Mouse (Mus musculus) lung, embryonic 15.5 days (tissue): ENCODE measurements around the gene Pex13. TPM values are rescaled to one million over a fixed set of nuclear protein-coding genes. Genes with fewer than 3 reads are reported as not detected.
A peak's percentile ranks its signal among the peaks of the same experiment; 100 is the strongest.

ENCODE experiments used
- ATAC-seq: fragments of 200-750 bp; cut with Nextera tagmentation; 2 replicates; pipeline ENCODE4 v1.8.0; 2017; ENCODE audit warnings: moderate number of reproducible peaks, borderline replicate concordance; ENCODE audit not compliant: low FRiP score, low TSS enrichment; ENCODE audit errors: extremely low read depth
- H3K27ac ChIP-seq: fragments of 300-500 bp; sonication (generic); 2 replicates; pipeline ENCODE4 v1.5.1; 2015; ENCODE audit warnings: moderate library complexity, mild to moderate bottlenecking, inconsistent platforms
- H3K27me3 ChIP-seq: fragments of 300-500 bp; sonication (generic); 2 replicates; pipeline ENCODE4 v1.6.1; 2015; ENCODE audit warnings: inconsistent platforms
- H3K36me3 ChIP-seq: fragments of 300-500 bp; sonication (generic); 2 replicates; pipeline ENCODE4 v1.6.1; 2015; ENCODE audit warnings: inconsistent platforms
- H3K4me1 ChIP-seq: fragments of 300-500 bp; sonication (generic); 2 replicates; pipeline ENCODE4 v1.6.1; 2015; ENCODE audit warnings: inconsistent platforms
- H3K4me2 ChIP-seq: fragments of 300-500 bp; sonication (generic); 2 replicates; pipeline ENCODE4 v1.6.1; 2015; ENCODE audit warnings: inconsistent platforms, mild to moderate bottlenecking, moderate library complexity
- H3K4me3 ChIP-seq: fragments of 300-500 bp; sonication (generic); 2 replicates; pipeline ENCODE4 v1.5.1; 2015; ENCODE audit warnings: mild to moderate bottlenecking, inconsistent platforms
- H3K9ac ChIP-seq: fragments of 300-500 bp; sonication (generic); 2 replicates; pipeline ENCODE4 v1.6.1; 2015; ENCODE audit warnings: inconsistent platforms
- H3K9me3 ChIP-seq: fragments of 300-500 bp; sonication (generic); 2 replicates; pipeline ENCODE4 v1.6.1; 2016; ENCODE audit warnings: inconsistent platforms
- WGBS: fragments of 180-500 bp; shearing (Covaris S2); methylation state at CpG from one replicate; pipeline ENCODE4 v1.1.7; 2015; 5-methylcytosine and 5-hydroxymethylcytosine counted together
- polyA plus RNA-seq: library from polyadenylated mRNA; unstranded; fragments of >200 nt; fragmentation: Nextera tagmentation; extraction: Ambion mirVana; gene quantifications from 2 replicates; pipeline ENCODE4 v1.2.1, GENCODE M21; 2015

Pex13 gene
- polyA plus RNA-seq: 26.7 and 33.3 TPM in 2 replicates

DNA sequence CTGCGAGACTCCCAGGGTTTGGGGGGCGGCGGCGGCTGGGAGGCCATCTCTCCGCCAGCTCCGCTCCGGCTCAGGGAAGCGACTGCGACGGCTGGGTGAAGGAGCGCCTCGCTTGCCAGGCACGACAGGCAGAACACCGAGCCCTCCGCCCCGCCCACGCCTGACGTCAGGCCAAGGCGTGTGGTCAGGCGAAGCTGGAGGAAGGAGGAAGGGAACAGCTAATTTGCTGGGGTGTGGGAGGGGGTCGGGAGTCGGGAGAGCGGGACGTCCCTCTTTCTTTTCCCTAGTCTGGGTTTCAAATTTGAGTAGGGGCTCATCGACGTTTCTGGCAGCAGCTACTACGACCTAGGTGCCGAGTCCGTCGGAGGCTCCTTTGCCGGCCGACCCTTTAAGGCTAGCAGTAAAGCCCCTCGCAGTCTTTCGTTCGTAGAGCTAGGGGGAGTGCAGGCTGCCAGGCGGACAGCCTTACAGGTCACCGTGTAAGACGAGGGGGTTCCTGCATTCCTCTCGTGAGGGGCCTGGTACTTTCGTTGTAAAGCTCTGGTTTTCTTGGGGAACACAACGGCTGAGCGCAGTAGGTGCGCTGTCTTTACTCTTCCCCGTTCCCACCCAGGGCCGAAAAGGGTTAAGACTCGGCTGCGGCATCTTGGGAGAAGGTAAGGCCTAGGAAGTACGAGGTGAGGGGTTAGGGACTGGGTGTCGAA, at the start of gene Pex13:
Pex13 (minus strand) TSS at position 162 of the 704 bp plus-strand sequence.
- peak within 1 kb of the TSS; percentile 72 for H3K4me2 ChIP-seq
- H3K36me3 ChIP-seq: no peaks in the 10 kb centered on the region
- ATAC-seq: peak; percentile 99
- peak within 1 kb of the TSS; percentile 97 for H3K27ac ChIP-seq
- no peaks in the 10 kb centered on the region for H3K27me3 ChIP-seq
- H3K4me3 ChIP-seq: peak within 1 kb of the TSS; percentile 95
- peak within 1 kb of the TSS; percentile 89 for H3K9ac ChIP-seq
- peaks cover 5% of the 10 kb centered on the region; the same call in 1 of the 2 replicates for H3K4me1 ChIP-seq
- no peaks in the 10 kb centered on the region for H3K9me3 ChIP-seq
- under 1% methylated on average over 49 of the region's 49 CpGs for WGBS

GRCm38 (mm10) chr11:23712299-23712698, 46.5 kb upstream of the Pex13 start:
- Histone ChIP-seq H3K9ac (no peak overlapping the region), H3K4me2 (no peak overlapping the region), H3K4me1 (no peaks in the 10 kb centered on the region), H3K27me3 (no peaks in the 10 kb centered on the region), H3K4me3 (no peak overlapping the region), H3K27ac (no peak overlapping the region), H3K36me3 (peaks cover 59% of the 10 kb centered on the region), H3K9me3 (no peaks in the 10 kb centered on the region)
- no peak for ATAC-seq
- WGBS: 83% methylated on average over 3 of the region's 3 CpGs

DNA sequence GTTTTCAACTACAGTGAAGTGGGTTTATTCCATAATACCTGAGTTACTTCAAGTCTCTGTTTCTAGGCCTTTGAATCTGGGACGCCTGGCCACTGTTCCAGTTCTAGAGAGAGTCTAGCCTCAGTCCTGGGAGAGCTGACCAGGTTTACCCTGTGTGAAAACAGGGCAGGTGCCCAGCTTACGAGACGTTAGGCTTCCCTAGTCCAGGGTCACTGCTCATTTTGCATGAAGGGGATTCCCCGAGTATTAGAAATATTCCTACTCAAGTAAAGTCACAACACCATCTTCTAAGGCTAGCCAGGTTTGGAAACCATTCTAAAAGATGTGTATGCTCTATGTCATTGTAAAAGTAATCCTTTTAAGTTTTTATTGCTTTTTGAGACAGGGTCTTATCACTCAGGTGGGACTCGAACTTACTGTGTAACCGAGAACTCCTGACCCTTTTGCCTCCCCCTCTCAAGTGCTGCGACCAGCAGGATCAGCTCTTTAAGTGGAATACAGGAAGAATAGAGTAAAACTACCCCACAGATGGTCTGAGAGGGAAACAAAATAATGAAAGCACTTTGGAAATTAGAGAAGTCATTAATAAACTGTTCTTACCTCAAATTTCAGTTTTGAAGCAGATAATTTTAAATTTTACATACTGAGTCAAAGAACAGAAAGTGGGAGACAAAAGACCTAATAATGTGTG, 39.0 kb upstream of the Pex13 start:
- Histone ChIP-seq H3K36me3 (peaks cover 24% of the 10 kb centered on the region), H3K9me3 (no peaks in the 10 kb centered on the region), H3K27me3 (no peaks in the 10 kb centered on the region), H3K4me1 (no peaks in the 10 kb centered on the region), H3K4me3 (no peak overlapping the region), H3K27ac (no peak overlapping the region), H3K9ac (no peak overlapping the region), H3K4me2 (no peak overlapping the region)
- ATAC-seq: no peak
- WGBS: 88% methylated on average over 7 of the region's 7 CpGs

DNA sequence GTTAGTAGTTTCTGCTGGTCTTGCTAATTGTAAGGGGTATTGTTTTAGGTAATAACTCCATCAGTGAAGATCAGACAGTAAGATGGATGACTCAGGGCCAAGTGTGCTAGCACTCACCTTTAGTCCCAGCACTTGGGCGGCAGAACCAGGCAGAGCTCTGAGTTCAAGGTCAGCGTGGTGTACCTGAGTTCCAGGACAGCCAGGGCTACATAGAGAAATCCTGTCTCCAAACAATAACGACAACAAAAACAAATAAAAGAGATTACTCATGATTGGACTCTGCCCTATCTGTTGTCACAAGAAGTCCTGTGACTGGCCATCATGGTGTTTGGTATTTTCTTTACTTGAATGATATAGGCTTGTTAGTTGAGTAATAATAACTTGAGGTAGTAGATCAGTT, 36.1 kb upstream of the Pex13 start:
- ATAC-seq: no peak
- Histone ChIP-seq H3K36me3 (peaks cover 12% of the 10 kb centered on the region; the same call in 1 of the 2 replicates), H3K9me3 (no peaks in the 10 kb centered on the region), H3K27ac (no peak overlapping the region), H3K4me3 (no peak overlapping the region), H3K27me3 (no peaks in the 10 kb centered on the region), H3K4me2 (no peak overlapping the region), H3K4me1 (no peaks in the 10 kb centered on the region), H3K9ac (no peak overlapping the region)
- 92% methylated on average over 3 of the region's 3 CpGs for WGBS

GRCm38 (mm10) chr11:23699414-23700095, 33.8 kb upstream of the Pex13 start:
- H3K9ac ChIP-seq: no peak overlapping the region
- no peaks in the 10 kb centered on the region for H3K9me3 ChIP-seq
- peaks cover 8% of the 10 kb centered on the region; the same call in 1 of the 2 replicates for H3K36me3 ChIP-seq
- no peaks in the 10 kb centered on the region for H3K4me1 ChIP-seq
- no peaks in the 10 kb centered on the region for H3K27me3 ChIP-seq
- no peak overlapping the region for H3K4me2 ChIP-seq
- no peak for ATAC-seq
- no peak overlapping the region for H3K4me3 ChIP-seq
- WGBS: 64% methylated on average over 3 of the region's 3 CpGs
- no peak overlapping the region for H3K27ac ChIP-seq

DNA sequence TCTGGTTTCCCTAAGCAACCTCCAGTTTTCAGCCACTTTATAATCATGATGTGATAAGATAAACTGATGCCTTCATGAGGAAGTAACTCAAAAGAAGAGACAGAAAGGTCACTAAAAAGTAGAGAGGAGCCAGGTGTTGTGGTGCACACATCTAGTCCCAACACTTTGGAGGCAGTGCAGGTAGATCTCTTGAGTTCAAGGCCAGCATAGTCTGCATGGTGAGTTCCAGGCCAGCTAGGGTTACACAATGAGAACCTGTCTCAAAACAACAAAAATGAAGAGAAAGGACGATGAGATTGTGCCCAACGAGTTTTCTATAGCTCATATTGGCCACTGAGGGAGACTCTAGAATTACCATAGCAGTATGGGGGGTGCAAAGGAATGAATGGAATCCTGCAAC, 32.8 kb upstream of the Pex13 start:
- no peak overlapping the region for H3K27ac ChIP-seq
- no peak overlapping the region for H3K9ac ChIP-seq
- H3K4me2 ChIP-seq: no peak overlapping the region
- H3K9me3 ChIP-seq: no peaks in the 10 kb centered on the region
- H3K27me3 ChIP-seq: no peaks in the 10 kb centered on the region
- no peak for ATAC-seq
- no peaks in the 10 kb centered on the region for H3K4me1 ChIP-seq
- WGBS: 63% methylated on average over 2 of the region's 2 CpGs
- H3K4me3 ChIP-seq: no peak overlapping the region
- H3K36me3 ChIP-seq: peaks cover 4% of the 10 kb centered on the region; the same call in 1 of the 2 replicates

GRCm38 (mm10) chr11:23695847-23696246, 30.1 kb upstream of the Pex13 start:
- Histone ChIP-seq H3K4me3 (no peak overlapping the region), H3K27ac (no peak overlapping the region)

GRCm38 (mm10) chr11:23693286-23693685, 27.5 kb upstream of the Pex13 start:
- Histone ChIP-seq H3K9ac (no peak overlapping the region), H3K27ac (no peak overlapping the region), H3K36me3 (no peaks in the 10 kb centered on the region), H3K9me3 (no peaks in the 10 kb centered on the region), H3K4me3 (no peak overlapping the region), H3K4me2 (no peak overlapping the region), H3K4me1 (no peaks in the 10 kb centered on the region), H3K27me3 (no peaks in the 10 kb centered on the region)
- no peak for ATAC-seq
- 92% methylated on average over 2 of the region's 2 CpGs for WGBS

More at GRCm38 (mm10) chr11:23695847-23696246, 30.1 kb upstream of the Pex13 start:
- ATAC-seq: no peak
- no peak overlapping the region for H3K4me2 ChIP-seq
- no peaks in the 10 kb centered on the region for H3K27me3 ChIP-seq
- no peaks in the 10 kb centered on the region for H3K36me3 ChIP-seq
- no peaks in the 10 kb centered on the region for H3K9me3 ChIP-seq
- H3K9ac ChIP-seq: no peak overlapping the region
- no peaks in the 10 kb centered on the region for H3K4me1 ChIP-seq

GRCm38 (mm10) chr11:23688060-23688459, 22.3 kb upstream of the Pex13 start:
- H3K4me2 ChIP-seq: no peak overlapping the region
- no peaks in the 10 kb centered on the region for H3K36me3 ChIP-seq
- no peak overlapping the region for H3K27ac ChIP-seq
- ATAC-seq: no peak
- WGBS: 91% methylated on average over 1 of the region's 1 CpGs
- H3K9ac ChIP-seq: no peak overlapping the region
- no peaks in the 10 kb centered on the region for H3K9me3 ChIP-seq
- no peaks in the 10 kb centered on the region for H3K4me1 ChIP-seq
- no peaks in the 10 kb centered on the region for H3K27me3 ChIP-seq
- H3K4me3 ChIP-seq: no peak overlapping the region

- Histone ChIP-seq H3K4me3 (no peak overlapping the region), H3K27ac (no peak overlapping the region), H3K4me2 (no peak overlapping the region), H3K9me3 (no peaks in the 10 kb centered on the region), H3K36me3 (0 out of 2 replicates have a peak, but pooled peaks cover 5% of the 10 kb centered on the region), H3K9ac (no peak overlapping the region), H3K4me1 (no peaks in the 10 kb centered on the region), H3K27me3 (no peaks in the 10 kb centered on the region)
- ATAC-seq: no peak
- 88% methylated on average over 5 of the region's 5 CpGs for WGBS
These were observed 20.9 kb upstream of the Pex13 start for GRCm38 (mm10) chr11:23686671-23687070.

DNA sequence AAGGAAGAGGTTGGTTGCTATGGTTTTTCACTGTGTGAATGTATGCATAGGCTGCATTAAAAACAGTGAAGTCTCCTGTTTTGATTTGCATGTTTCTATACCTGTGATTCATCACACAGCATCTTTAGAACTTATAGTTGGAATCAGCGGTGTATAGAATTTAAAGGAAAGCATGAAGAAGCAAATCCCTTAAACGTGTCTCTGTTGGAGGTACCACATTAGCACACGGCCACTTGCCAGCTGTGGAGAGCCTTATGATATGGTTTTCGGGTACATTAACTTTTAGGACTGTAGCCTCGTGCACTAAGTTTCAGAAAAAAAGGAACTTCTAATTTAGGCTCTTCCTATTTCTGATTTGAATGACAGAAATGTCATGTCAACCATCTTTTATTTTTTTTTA, 16.8 kb upstream of the Pex13 start:
- H3K4me2 ChIP-seq: no peak overlapping the region
- H3K4me3 ChIP-seq: no peak overlapping the region
- 90% methylated on average over 5 of the region's 5 CpGs for WGBS
- H3K9ac ChIP-seq: no peak overlapping the region
- H3K4me1 ChIP-seq: no peaks in the 10 kb centered on the region
- ATAC-seq: no peak
- no peaks in the 10 kb centered on the region for H3K9me3 ChIP-seq
- peaks cover 22% of the 10 kb centered on the region for H3K36me3 ChIP-seq
- H3K27me3 ChIP-seq: no peaks in the 10 kb centered on the region
- H3K27ac ChIP-seq: no peak overlapping the region

DNA sequence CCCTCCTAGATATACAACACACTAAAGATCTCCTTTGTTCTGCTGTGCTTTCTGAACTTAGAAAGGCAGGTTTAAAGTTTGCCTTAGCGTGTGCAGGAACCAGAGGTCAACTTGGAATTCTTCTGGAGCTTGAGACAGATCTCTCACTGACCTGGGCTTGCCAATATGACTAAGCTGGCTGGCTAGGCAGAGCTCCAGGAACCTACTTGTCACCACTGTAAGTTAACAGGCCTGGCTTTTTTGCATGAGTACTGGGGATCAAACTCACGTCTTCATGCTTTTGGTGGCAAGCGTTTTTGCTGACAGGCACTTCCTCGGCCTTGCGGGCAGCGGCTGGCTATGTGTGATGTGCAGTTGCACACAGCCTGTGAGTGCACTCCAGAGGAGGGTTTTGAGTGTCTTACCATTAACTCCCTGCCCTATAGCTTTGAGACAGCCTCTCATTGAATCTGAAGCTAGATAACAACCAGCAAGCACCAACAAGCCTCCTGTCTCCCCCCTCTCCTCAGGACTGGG, 14.7 kb upstream of the Pex13 start:
- Histone ChIP-seq H3K36me3 (peaks cover 31% of the 10 kb centered on the region), H3K9me3 (no peaks in the 10 kb centered on the region), H3K4me3 (no peak overlapping the region), H3K27me3 (no peaks in the 10 kb centered on the region), H3K4me1 (no peaks in the 10 kb centered on the region), H3K4me2 (no peak overlapping the region), H3K27ac (no peak overlapping the region), H3K9ac (no peak overlapping the region)
- 94% methylated on average over 6 of the region's 6 CpGs for WGBS
- no peak for ATAC-seq
